Mouse (Mus musculus) embryonic facial prominence, embryonic 10.5 days (tissue): Measurements from ENCODE around the gene Plac1. TPM values are rescaled to one million over a fixed set of nuclear protein-coding genes. Genes with fewer than 3 reads are reported as not detected.

Experiments
- DNase-seq: peaks from one replicate; pipeline ENCODE4 v3.0.0-alpha.2; 2017; ENCODE audit warnings: low spot score
- H3K27ac ChIP-seq: fragments of 300-500 bp; sonication (generic); replicated peaks from 2 replicates; pipeline ENCODE4 v1.5.1; 2016; ENCODE audit warnings: mild to moderate bottlenecking
- H3K27me3 ChIP-seq: fragments of 300-500 bp; sonication (generic); replicated peaks from 2 replicates; pipeline ENCODE4 v1.6.1; 2016; ENCODE audit warnings: low read depth, mild to moderate bottlenecking; ENCODE audit not compliant: poor library complexity, severe bottlenecking
- H3K36me3 ChIP-seq: fragments of 300-500 bp; sonication (generic); replicated peaks from 2 replicates; pipeline ENCODE4 v1.6.1; 2016; ENCODE audit warnings: mild to moderate bottlenecking, moderate library complexity
- H3K4me1 ChIP-seq: fragments of 300-500 bp; sonication (generic); 2 replicates; pipeline ENCODE4 v1.6.1; 2016
- H3K4me3 ChIP-seq: fragments of 300-500 bp; sonication (generic); 2 replicates; pipeline ENCODE4 v1.5.1; 2016; ENCODE audit warnings: mild to moderate bottlenecking, moderate library complexity
- H3K9me3 ChIP-seq: fragments of 300-500 bp; sonication (generic); 2 replicates; pipeline ENCODE4 v1.6.1; 2016; ENCODE audit warnings: mild to moderate bottlenecking
- WGBS: fragments of 180-500 bp; shearing (Covaris S2); methylation state at CpG from one replicate; pipeline ENCODE4 v1.1.7; 2016; 5-methylcytosine and 5-hydroxymethylcytosine counted together
- polyA plus RNA-seq: library from polyadenylated mRNA; unstranded; fragments of >200 nt; fragmentation: Nextera tagmentation; extraction: Ambion mirVana; gene quantifications from 2 replicates; pipeline ENCODE4 v1.2.1, GENCODE M21; 2016

Plac1 gene
- polyA plus RNA-seq, 1 experiment from 2014 or later = 4.1 TPM

DNA sequence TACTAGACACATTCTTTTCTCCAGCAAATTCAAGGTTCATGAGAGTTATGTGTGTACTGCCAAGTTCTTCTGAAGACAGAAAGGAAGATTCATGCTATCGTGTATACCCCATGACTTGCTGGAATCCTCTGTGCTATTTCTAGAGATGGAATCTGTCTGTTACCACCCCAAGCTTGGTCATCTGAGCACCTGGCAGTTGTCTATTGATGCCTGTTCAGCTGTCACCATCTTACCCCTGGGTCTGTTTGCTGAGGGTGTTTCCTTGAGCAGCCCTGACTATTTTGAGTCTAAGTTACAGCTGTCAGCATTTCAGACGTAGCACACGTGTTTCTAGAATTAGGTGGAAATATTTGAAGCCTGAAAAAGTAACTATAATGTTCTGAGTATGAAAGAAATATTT is 60.1 kb downstream of the Plac1 start:
- H3K27ac ChIP-seq = no peak overlapping the region
- no peak for DNase-seq
- H3K4me1 ChIP-seq = no peaks in the 10 kb centered on the region
- no peaks in the 10 kb centered on the region for H3K9me3 ChIP-seq
- WGBS = 85% methylated on average over 3 of the region's 3 CpGs
- H3K27me3 ChIP-seq = no peaks in the 10 kb centered on the region
- H3K4me3 ChIP-seq = no peak overlapping the region
- no peaks in the 10 kb centered on the region for H3K36me3 ChIP-seq

DNA sequence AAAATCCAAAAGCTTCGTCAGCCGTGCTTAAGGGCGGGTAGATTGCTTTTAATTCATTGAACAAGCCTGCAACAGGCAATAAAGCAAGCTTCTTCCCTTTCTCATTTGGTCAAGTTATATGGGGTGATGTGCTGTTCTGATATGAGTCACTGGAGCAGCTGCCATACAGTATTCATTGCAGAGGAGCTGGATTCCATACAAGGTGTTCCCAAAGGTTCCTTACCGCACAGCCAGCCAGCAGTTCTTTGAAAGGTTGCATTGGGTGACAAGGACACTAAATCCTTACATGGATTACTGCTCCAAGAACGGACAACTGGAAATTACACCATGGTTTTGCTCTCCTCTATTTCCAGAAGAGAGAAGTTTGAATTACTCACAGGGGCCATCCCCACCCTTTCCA is 63.6 kb downstream of the Plac1 start:
- 94% methylated on average over 5 of the region's 5 CpGs for WGBS

DNA sequence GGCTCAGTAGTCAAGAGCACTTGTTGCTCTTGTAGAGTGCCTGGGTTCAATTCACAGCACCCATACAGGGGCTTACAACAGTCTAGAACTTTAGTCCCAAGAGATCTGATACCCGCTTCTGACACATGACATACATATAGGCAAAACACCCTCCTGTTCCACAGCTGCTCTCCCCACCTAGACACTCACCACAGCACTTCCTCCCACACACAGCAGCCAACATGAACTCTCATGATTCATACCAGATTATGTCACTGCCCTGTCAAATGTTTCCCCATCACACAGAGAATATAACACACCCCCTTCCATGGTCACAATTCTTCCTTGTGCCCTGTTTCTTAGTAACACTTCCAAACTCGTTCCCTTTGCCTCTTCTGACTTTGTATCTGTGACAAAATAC is 71.3 kb downstream of the Plac1 start:
- no peaks in the 10 kb centered on the region for H3K36me3 ChIP-seq
- WGBS = 75% methylated on average over 2 of the region's 2 CpGs
- no peak overlapping the region for H3K4me3 ChIP-seq
- H3K9me3 ChIP-seq = no peaks in the 10 kb centered on the region
- DNase-seq = no peak
- H3K4me1 ChIP-seq = peaks cover 8% of the 10 kb centered on the region; the same call in 1 of the 2 replicates
- peaks cover 18% of the 10 kb centered on the region for H3K27me3 ChIP-seq
- no peak overlapping the region for H3K27ac ChIP-seq

More for the DNA sequence above, 63.6 kb downstream of the Plac1 start:
- Histone ChIP-seq H3K27ac (no peak overlapping the region), H3K36me3 (no peaks in the 10 kb centered on the region), H3K9me3 (no peaks in the 10 kb centered on the region), H3K4me3 (no peak overlapping the region), H3K27me3 (no peaks in the 10 kb centered on the region), H3K4me1 (no peaks in the 10 kb centered on the region)
- DNase-seq = no peak

DNA sequence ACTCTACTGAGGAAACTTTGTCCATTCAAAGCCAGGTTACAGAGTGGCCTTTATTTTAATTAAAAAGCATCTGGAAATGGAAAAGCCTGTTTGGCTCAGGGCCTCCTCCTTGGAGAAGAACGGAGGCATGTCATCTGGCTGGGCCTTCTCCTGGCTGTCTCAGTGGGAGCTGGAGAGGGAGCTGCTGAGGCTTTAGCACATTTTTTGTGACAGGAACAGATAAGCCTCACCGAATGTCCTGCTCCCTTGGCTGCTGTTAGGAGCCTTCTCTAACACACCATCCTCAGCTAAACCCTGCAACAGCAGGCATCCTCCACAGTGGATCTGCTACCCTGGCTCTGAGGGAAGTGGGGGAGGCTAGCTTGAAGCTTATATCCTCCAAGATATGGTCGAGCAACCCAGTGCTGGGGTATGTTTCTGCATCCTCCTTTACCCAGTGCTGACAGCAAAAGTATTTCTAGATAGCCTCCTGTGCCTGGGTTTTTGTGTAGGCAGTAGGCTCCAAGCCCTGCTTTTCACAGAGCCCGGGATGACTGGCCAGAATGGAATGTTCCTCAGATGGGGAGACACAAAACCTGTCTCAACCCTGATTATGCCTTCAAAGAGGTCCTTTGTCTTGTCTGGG is 72.9 kb downstream of the Plac1 start:
- H3K4me1 ChIP-seq = peaks cover 9% of the 10 kb centered on the region
- no peak for DNase-seq
- H3K27ac ChIP-seq = peak overlapping the region; percentile 51
- peaks cover 26% of the 10 kb centered on the region for H3K27me3 ChIP-seq
- H3K36me3 ChIP-seq = no peaks in the 10 kb centered on the region
- 61% methylated on average over 4 of the region's 4 CpGs for WGBS
- no peaks in the 10 kb centered on the region for H3K9me3 ChIP-seq
- no peak overlapping the region for H3K4me3 ChIP-seq

DNA sequence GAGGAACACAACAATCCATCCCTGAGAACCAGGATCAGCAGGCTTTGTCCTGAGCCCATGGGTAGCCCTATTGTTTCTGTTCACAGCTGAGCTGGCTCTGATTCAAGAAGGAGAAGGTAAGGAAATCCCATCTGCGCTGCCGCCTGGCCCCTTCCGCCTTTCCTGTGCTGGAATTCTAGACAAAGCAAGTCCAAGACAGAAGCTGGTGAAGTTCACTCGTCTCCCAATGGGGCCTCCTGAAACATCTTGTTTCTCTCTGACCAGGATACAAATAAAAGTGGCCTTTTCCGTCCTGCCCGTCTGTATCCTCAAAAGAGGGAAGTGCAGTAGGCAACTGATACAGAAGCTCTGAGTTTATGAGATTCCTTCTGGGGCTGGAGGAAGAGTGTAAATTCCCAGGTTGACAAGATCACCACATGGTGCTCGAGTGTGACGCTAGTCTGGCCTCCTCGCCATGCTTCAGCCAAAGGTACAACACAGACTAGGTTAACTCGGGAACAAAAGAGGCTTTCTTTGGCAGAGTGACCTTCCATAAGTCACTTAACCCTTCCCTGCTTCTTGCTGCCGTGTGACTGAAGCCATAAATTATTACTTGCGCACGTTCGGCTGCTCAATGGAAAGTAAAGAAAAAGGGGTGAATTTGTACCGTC is 73.5 kb downstream of the Plac1 start:
- H3K4me3 ChIP-seq = no peak overlapping the region
- no peaks in the 10 kb centered on the region for H3K36me3 ChIP-seq
- peak overlapping the region; percentile 51; the same call in 1 of the 2 replicates for H3K27ac ChIP-seq
- no peaks in the 10 kb centered on the region for H3K9me3 ChIP-seq
- peaks cover 26% of the 10 kb centered on the region for H3K27me3 ChIP-seq
- 52% methylated on average over 15 of the region's 15 CpGs for WGBS
- peaks cover 16% of the 10 kb centered on the region for H3K4me1 ChIP-seq
- DNase-seq = peak; percentile 16

DNA sequence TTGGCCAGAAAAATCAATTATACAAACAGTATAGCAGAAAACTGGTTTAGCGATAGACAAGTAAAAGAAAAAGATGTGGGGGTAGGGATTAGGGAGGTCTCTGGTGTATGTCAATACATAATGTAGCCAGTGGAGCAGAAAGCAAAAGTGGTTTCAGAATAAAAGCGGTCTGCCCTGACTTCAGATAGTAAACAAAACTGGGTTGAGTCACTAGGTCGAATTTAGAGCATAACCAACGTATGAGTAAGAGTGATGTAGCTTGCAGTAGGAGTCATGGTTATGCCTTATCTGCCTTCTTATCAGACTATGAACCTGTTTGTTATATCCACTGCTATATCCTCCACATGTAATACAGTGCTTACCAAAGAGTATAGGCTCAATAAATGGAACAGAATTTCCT is 77.3 kb downstream of the Plac1 start:
- H3K9me3 ChIP-seq = no peaks in the 10 kb centered on the region
- no peaks in the 10 kb centered on the region for H3K36me3 ChIP-seq
- H3K27me3 ChIP-seq = peaks cover 40% of the 10 kb centered on the region
- no peak overlapping the region for H3K27ac ChIP-seq
- 70% methylated on average over 4 of the region's 4 CpGs for WGBS
- DNase-seq = no peak
- H3K4me1 ChIP-seq = peaks cover 29% of the 10 kb centered on the region
- no peak overlapping the region for H3K4me3 ChIP-seq

DNA sequence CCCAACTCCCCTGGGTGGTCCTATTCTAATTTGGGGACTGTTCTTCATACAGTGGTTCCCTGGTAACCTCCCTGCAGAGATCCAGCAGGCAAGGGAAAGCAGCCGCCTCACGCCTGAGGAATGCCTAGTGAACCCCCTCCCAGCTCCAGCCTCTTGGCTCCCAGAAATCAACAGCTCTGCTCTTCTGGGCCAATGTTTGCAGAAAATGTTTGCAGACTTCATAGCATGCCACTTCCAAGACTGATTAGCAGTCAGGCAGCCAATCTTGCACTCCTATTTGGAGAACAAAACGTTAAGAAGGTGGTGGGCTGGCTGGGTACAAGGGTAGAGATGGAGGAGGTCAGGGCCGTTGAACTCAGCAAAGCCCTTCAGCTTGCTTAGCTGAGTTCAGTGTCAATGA is 78.3 kb downstream of the Plac1 start:
- Histone ChIP-seq H3K36me3 (no peaks in the 10 kb centered on the region), H3K27me3 (0 out of 2 replicates have a peak, but pooled peaks cover 32% of the 10 kb centered on the region), H3K9me3 (no peaks in the 10 kb centered on the region), H3K27ac (no peak overlapping the region), H3K4me1 (peaks cover 26% of the 10 kb centered on the region), H3K4me3 (no peak overlapping the region)
- peak; percentile 10 for DNase-seq
- 47% methylated on average over 4 of the region's 4 CpGs for WGBS

DNA sequence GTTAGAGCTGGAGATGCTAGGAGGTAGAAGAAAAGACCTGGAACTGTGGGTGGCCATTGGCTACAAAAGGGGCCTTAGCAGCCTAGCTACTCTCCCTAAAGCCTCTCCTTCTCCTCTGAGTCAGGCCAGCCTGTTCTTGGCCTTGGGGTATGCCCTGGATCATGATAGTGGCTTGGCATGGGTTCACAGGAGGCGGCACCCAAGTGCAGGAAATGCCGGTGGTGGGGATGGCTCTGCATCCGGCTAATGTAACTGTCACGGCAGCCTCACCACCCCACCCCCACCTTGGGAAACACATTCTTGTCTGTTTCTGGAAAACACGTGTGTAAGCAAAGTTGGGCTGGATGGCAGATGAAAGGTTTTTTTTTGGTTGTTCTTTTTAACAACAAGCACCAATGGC is 78.8 kb downstream of the Plac1 start:
- H3K9me3 ChIP-seq = no peaks in the 10 kb centered on the region
- peaks cover 21% of the 10 kb centered on the region for H3K4me1 ChIP-seq
- WGBS = 52% methylated on average over 5 of the region's 5 CpGs
- DNase-seq = peak; percentile 33
- no peak overlapping the region for H3K4me3 ChIP-seq
- H3K27me3 ChIP-seq = 0 out of 2 replicates have a peak, but pooled peaks cover 27% of the 10 kb centered on the region
- no peaks in the 10 kb centered on the region for H3K36me3 ChIP-seq
- peak overlapping the region; percentile 19; the same call in 1 of the 2 replicates for H3K27ac ChIP-seq

DNA sequence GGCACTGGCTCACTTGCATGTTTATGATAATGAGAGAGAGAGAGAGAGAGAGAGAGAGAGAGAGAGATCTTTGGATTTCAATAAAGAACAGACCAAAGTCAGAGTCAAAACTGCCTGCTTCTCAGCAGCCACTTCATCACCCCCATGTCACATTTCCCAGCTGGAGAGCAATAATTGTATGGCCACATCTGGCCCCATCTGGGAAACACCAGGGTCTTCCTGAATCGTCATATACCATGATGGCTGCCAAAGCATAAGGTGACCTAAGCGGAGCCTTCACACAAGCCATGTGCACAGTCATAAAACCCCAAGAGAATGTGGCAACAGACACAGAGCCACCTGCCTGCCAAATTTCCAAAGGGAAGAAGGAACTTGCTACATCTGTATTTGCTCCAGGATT is 91.9 kb downstream of the Plac1 start:
- Histone ChIP-seq H3K4me1 (peaks cover 2% of the 10 kb centered on the region; the same call in 1 of the 2 replicates), H3K9me3 (no peaks in the 10 kb centered on the region), H3K27me3 (peaks cover 43% of the 10 kb centered on the region), H3K4me3 (no peak overlapping the region), H3K36me3 (no peaks in the 10 kb centered on the region), H3K27ac (no peak overlapping the region)
- DNase-seq = no peak
- WGBS = 74% methylated on average over 2 of the region's 2 CpGs

DNA sequence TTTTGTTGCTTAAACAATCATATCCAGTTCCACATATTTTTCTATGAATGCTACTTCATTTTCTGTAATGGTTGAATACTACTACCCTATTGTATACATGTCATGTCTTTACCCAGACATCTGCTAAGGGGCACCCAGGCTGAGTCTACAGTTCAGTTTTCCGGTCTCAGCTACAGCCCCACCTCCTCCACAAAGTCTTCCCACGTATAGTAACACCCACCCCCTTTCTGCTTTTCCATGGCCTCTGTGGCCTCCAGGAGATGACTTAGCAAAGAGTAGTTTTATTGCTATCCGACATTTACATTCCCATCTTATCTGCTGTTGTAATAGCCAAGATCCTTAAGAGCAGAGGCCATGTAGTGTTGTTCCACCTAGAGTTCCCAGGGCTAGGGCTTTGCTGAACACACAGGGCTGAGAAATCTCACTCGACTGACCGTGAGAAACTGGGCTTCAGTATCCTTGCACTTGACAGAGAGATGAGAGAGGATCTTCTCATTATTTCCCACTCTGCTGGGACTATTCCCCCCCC is 93.5 kb downstream of the Plac1 start:
- no peaks in the 10 kb centered on the region for H3K9me3 ChIP-seq
- H3K27ac ChIP-seq = no peak overlapping the region
- no peaks in the 10 kb centered on the region for H3K36me3 ChIP-seq
- no peak for DNase-seq
- WGBS = 81% methylated on average over 5 of the region's 5 CpGs
- peaks cover 3% of the 10 kb centered on the region; the same call in 1 of the 2 replicates for H3K4me1 ChIP-seq
- no peak overlapping the region for H3K4me3 ChIP-seq
- H3K27me3 ChIP-seq = peaks cover 38% of the 10 kb centered on the region

DNA sequence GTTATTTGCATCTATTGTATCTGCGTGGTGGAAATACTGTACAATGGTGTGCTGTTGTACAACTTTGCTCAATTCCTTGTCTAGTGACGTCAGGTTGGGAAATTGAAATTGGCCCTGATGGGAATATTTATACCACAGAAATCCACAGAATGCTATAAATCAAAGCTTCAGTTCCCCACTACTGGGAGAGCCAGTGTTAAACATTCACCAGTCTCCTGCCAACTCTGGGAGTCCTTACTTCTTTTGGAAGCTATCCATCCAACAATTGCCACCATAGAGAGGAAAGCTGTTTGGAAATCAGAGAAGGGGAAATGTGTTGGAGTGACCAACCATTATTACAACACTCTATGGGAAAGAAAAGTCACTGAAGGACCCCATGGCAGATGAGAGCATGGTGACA is 100.3 kb downstream of the Plac1 start:
- Histone ChIP-seq H3K4me1 (peaks cover 3% of the 10 kb centered on the region; the same call in 1 of the 2 replicates), H3K27me3 (0 out of 2 replicates have a peak, but pooled peaks cover 3% of the 10 kb centered on the region), H3K9me3 (no peaks in the 10 kb centered on the region), H3K36me3 (no peaks in the 10 kb centered on the region), H3K27ac (no peak overlapping the region), H3K4me3 (no peak overlapping the region)
- WGBS = 90% methylated on average over 2 of the region's 2 CpGs
- DNase-seq = no peak

DNA sequence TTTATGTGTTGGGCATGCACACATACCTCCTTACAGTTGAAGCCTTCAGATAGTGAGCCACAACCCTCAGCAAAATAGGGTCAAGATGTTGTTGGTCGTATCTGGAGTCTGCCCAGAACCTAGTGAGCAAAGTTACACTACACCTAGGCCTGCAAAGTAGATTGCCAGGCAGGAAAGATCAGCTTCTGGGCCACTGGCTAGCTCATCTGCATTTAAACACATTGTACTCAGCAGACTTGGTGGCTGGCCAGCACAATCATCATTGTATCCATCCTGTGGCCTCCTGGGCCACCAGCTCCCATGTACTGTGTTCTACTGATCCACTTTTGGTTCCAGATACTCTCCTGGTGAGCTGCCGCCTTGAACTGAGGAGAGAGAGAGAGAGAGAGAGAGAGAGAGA is 102.8 kb downstream of the Plac1 start:
- Histone ChIP-seq H3K9me3 (no peaks in the 10 kb centered on the region), H3K4me1 (no peaks in the 10 kb centered on the region), H3K27me3 (0 out of 2 replicates have a peak, but pooled peaks cover 8% of the 10 kb centered on the region), H3K27ac (no peak overlapping the region), H3K36me3 (no peaks in the 10 kb centered on the region), H3K4me3 (no peak overlapping the region)
- 88% methylated on average over 2 of the region's 2 CpGs for WGBS
- DNase-seq = no peak

DNA sequence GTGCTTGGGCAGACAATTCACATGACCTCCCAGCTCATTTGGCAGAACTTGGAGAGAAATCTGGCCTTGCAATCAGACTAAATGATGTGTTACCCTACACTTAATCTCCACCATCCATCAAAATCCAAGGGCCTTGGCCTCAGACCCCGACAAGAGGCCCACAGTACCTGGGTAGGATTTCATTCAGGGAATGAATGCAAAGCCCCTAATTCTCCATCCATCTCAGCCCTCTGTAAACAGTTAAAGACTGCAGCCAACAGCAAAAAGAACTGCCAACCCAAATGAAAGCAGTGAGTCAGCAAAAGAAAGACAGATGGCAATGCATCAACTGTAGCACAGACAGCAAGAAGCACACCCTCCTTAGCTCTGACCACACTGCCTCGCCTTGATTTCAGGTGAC is 110.4 kb downstream of the Plac1 start:
- Histone ChIP-seq H3K27me3 (0 out of 2 replicates have a peak, but pooled peaks cover 17% of the 10 kb centered on the region), H3K4me3 (no peak overlapping the region), H3K36me3 (no peaks in the 10 kb centered on the region), H3K9me3 (no peaks in the 10 kb centered on the region), H3K4me1 (peaks cover 17% of the 10 kb centered on the region), H3K27ac (no peak overlapping the region)
- no peak for DNase-seq
- 61% methylated on average over 2 of the region's 2 CpGs for WGBS
